Mouse (Mus musculus): ENCODE measurements around the gene Cse1l. TPM values are rescaled to one million over a fixed set of nuclear protein-coding genes. Genes with fewer than 3 reads are reported as not detected.

Gene Cse1l
- polyA plus RNA-seq, 1 experiment from 2014 or later: 134 TPM

- H3K4me1 ChIP-seq: no peaks in the 10 kb centered on the region
- no peaks in the 10 kb centered on the region for H3K9me3 ChIP-seq
- peaks cover 94% of the 10 kb centered on the region for H3K36me3 ChIP-seq
- no peak overlapping the region for H3K27ac ChIP-seq
- ATAC-seq (ENCODE audit: low FRiP score, low read depth): no peak
- no peaks in the 10 kb centered on the region for H3K27me3 ChIP-seq (replicated peaks)
- no peak overlapping the region for H3K9ac ChIP-seq
- no peak overlapping the region for H3K4me3 ChIP-seq
- WGBS: 83% methylated on average over 14 of the region's 14 CpGs
- H3K4me2 ChIP-seq (replicated peaks): no peak overlapping the region
Measured at GRCm38 (mm10) chr2:166950853-166951648, 45.2 kb downstream of the Cse1l start.

DNA sequence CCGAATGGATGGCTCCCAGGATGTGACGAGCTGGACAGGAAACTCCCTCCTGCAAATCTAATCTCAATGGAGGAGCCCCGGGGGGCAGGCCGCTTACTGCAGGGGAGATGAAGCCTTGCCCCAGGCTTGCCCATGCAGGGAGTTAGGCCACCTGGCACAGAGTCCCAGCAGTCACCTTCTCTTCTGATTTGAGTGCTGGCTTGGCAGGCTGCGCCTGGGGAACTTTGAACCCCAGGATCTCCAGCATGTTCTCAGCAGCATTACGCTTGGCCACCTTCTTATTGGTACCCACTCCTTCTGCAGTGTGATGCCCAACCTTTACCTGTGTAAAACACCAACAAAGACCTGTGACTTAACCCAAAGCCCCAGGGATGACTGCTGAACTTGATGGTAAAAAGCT lies 46.3 kb downstream of the Cse1l start:
- Histone ChIP-seq H3K36me3 (peaks cover 93% of the 10 kb centered on the region), H3K4me1 (no peaks in the 10 kb centered on the region), H3K27me3 (replicated peaks) (no peaks in the 10 kb centered on the region), H3K9ac (no peak overlapping the region), H3K4me3 (no peak overlapping the region), H3K4me2 (replicated peaks) (no peak overlapping the region), H3K9me3 (no peaks in the 10 kb centered on the region), H3K27ac (no peak overlapping the region)
- no peak for ATAC-seq (ENCODE audit: low FRiP score, low read depth)
- 88% methylated on average over 6 of the region's 6 CpGs for WGBS

DNA sequence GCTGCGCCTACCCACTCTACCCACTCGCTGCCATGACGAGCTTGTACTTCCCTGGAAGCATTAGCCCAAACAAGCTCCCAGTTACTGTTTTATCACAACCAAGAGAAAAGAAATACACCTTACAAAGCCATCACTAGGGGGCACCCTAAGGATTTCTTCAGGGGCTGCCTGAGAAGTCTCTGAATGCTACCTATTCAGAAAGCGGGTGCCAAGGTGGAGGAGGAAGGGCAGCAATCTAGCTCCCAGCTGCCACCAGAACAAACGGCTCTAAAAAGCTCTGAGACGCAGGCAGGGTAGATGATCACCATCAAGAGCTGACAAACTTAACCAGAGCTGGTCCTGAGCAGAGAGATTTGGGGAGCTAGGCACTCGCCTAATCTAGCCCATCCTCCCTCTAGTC lies 51.0 kb downstream of the Cse1l start:
- H3K9ac ChIP-seq: no peak overlapping the region

GRCm38 (mm10) chr2:166960648-166961330 lies 54.9 kb downstream of the Cse1l start:
- H3K27me3 ChIP-seq (replicated peaks): no peaks in the 10 kb centered on the region
- H3K9me3 ChIP-seq: no peaks in the 10 kb centered on the region
- ATAC-seq (ENCODE audit: low FRiP score, low read depth): no peak
- 88% methylated on average over 8 of the region's 8 CpGs for WGBS
- H3K4me1 ChIP-seq: no peaks in the 10 kb centered on the region
- no peak overlapping the region for H3K4me3 ChIP-seq
- peaks cover 53% of the 10 kb centered on the region for H3K36me3 ChIP-seq
- no peak overlapping the region for H3K4me2 ChIP-seq (replicated peaks)
- H3K9ac ChIP-seq: no peak overlapping the region
- no peak overlapping the region for H3K27ac ChIP-seq

More for the DNA sequence above, 51.0 kb downstream of the Cse1l start:
- no peaks in the 10 kb centered on the region for H3K27me3 ChIP-seq (replicated peaks)
- H3K4me3 ChIP-seq: no peak overlapping the region
- H3K9me3 ChIP-seq: no peaks in the 10 kb centered on the region
- WGBS: 58% methylated on average over 7 of the region's 7 CpGs
- peaks cover 84% of the 10 kb centered on the region for H3K36me3 ChIP-seq
- ATAC-seq (ENCODE audit: low FRiP score, low read depth): no peak
- H3K4me2 ChIP-seq (replicated peaks): no peak overlapping the region
- H3K27ac ChIP-seq: no peak overlapping the region
- H3K4me1 ChIP-seq: no peaks in the 10 kb centered on the region

GRCm38 (mm10) chr2:166963257-166963656 lies 57.4 kb downstream of the Cse1l start:
- H3K4me1 ChIP-seq: no peaks in the 10 kb centered on the region
- ATAC-seq (ENCODE audit: low FRiP score, low read depth): no peak
- 80% methylated on average over 8 of the region's 8 CpGs for WGBS
- peaks cover 33% of the 10 kb centered on the region for H3K36me3 ChIP-seq
- no peak overlapping the region for H3K27ac ChIP-seq
- H3K4me2 ChIP-seq (replicated peaks): no peak overlapping the region
- no peak overlapping the region for H3K9ac ChIP-seq
- no peaks in the 10 kb centered on the region for H3K27me3 ChIP-seq (replicated peaks)
- no peak overlapping the region for H3K4me3 ChIP-seq
- no peaks in the 10 kb centered on the region for H3K9me3 ChIP-seq

DNA sequence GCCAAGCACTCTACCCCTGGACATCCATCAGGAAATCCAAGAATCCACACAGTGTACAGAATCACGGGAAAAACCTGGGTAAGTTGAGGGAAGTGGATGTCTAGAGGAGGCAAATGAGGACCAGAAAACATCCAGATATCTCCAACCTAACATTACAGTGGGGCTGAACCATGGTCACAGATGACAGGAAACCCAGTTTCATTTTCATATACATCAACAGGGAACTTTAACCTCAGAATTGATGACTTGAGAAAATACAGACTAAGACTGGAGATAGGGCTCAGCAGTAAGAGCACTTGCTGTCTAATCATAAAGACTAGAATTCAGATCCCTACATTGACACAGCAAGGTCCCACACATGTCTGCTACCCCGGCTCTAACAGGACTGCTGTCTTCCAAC lies 58.9 kb downstream of the Cse1l start:
- Histone ChIP-seq H3K4me3 (no peak overlapping the region), H3K27me3 (replicated peaks) (no peaks in the 10 kb centered on the region), H3K36me3 (peaks cover 19% of the 10 kb centered on the region), H3K27ac (no peak overlapping the region), H3K9me3 (no peaks in the 10 kb centered on the region), H3K4me1 (no peaks in the 10 kb centered on the region), H3K9ac (no peak overlapping the region), H3K4me2 (replicated peaks) (no peak overlapping the region)
- no peak for ATAC-seq (ENCODE audit: low FRiP score, low read depth)
- WGBS: 93% methylated on average over 2 of the region's 2 CpGs

GRCm38 (mm10) chr2:166973153-166973552 lies 67.3 kb downstream of the Cse1l start:
- Histone ChIP-seq H3K27ac (no peak overlapping the region), H3K9me3 (no peaks in the 10 kb centered on the region), H3K27me3 (replicated peaks) (no peaks in the 10 kb centered on the region), H3K4me2 (replicated peaks) (no peak overlapping the region), H3K4me1 (peaks cover 3% of the 10 kb centered on the region; the same call in 1 of the 2 replicates), H3K36me3 (no peaks in the 10 kb centered on the region), H3K4me3 (no peak overlapping the region), H3K9ac (no peak overlapping the region)
- ATAC-seq (ENCODE audit: low FRiP score, low read depth): no peak
- 67% methylated on average over 1 of the region's 1 CpGs for WGBS

DNA sequence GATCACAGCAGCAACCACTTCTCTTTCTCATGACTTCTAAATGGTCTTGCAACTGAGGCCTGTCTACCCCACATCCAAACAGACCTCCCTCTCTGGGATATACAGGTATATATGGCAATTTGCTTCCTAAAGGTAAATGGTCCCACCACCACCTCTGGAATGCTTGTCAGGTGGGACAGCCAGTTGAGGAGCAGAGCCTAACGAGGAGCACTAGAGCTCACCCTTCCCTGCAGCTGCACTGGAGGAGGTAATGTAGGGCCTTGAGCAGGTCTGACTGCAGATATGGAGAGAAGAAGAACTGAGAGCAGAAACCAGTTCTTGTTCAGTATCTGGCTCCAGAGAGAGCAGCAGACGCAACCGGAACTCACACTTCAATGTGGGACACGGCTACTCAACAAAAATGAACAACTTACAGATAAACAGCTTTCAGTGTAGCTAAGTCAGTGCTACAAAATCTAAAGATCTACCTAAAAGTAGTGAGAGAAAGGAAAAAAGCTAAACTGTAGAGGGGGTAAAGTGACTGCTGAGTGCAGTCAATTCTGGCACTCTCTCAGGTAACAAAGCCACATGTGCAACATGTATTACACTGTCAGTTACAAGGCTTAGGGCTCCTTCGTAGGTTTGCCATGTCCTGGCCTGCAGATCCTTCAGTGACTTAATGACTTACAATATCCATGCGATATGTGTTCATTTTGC lies 68.5 kb downstream of the Cse1l start:
- no peak overlapping the region for H3K4me3 ChIP-seq
- no peak for ATAC-seq (ENCODE audit: low FRiP score, low read depth)
- no peak overlapping the region for H3K4me2 ChIP-seq (replicated peaks)
- no peak overlapping the region for H3K9ac ChIP-seq
- no peaks in the 10 kb centered on the region for H3K36me3 ChIP-seq
- H3K9me3 ChIP-seq: no peaks in the 10 kb centered on the region
- no peaks in the 10 kb centered on the region for H3K27me3 ChIP-seq (replicated peaks)
- WGBS: 81% methylated on average over 6 of the region's 6 CpGs
- H3K27ac ChIP-seq: no peak overlapping the region
- H3K4me1 ChIP-seq: peaks cover 3% of the 10 kb centered on the region; the same call in 1 of the 2 replicates

GRCm38 (mm10) chr2:166976356-166976755 lies 70.5 kb downstream of the Cse1l start:
- no peak for ATAC-seq (ENCODE audit: low FRiP score, low read depth)
- no peak overlapping the region for H3K4me2 ChIP-seq (replicated peaks)
- no peaks in the 10 kb centered on the region for H3K27me3 ChIP-seq (replicated peaks)
- H3K4me3 ChIP-seq: no peak overlapping the region
- peaks cover 3% of the 10 kb centered on the region; the same call in 1 of the 2 replicates for H3K4me1 ChIP-seq
- no peaks in the 10 kb centered on the region for H3K36me3 ChIP-seq
- no peaks in the 10 kb centered on the region for H3K9me3 ChIP-seq
- H3K9ac ChIP-seq: no peak overlapping the region
- 82% methylated on average over 3 of the region's 3 CpGs for WGBS
- no peak overlapping the region for H3K27ac ChIP-seq

GRCm38 (mm10) chr2:166977490-166977889 lies 71.7 kb downstream of the Cse1l start:
- WGBS: 74% methylated on average over 3 of the region's 3 CpGs
- no peaks in the 10 kb centered on the region for H3K9me3 ChIP-seq
- no peak overlapping the region for H3K9ac ChIP-seq
- H3K4me2 ChIP-seq (replicated peaks): no peak overlapping the region
- H3K4me3 ChIP-seq: no peak overlapping the region
- no peaks in the 10 kb centered on the region for H3K27me3 ChIP-seq (replicated peaks)
- no peak for ATAC-seq (ENCODE audit: low FRiP score, low read depth)
- no peak overlapping the region for H3K27ac ChIP-seq
- peaks cover 3% of the 10 kb centered on the region; the same call in 1 of the 2 replicates for H3K4me1 ChIP-seq
- no peaks in the 10 kb centered on the region for H3K36me3 ChIP-seq

- Histone ChIP-seq H3K9ac (no peak overlapping the region), H3K27ac (no peak overlapping the region), H3K4me2 (replicated peaks) (no peak overlapping the region), H3K4me3 (no peak overlapping the region), H3K27me3 (replicated peaks) (no peaks in the 10 kb centered on the region), H3K36me3 (no peaks in the 10 kb centered on the region), H3K9me3 (no peaks in the 10 kb centered on the region), H3K4me1 (0 out of 2 replicates have a peak, but pooled peaks cover 3% of the 10 kb centered on the region)
- 89% methylated on average over 2 of the region's 2 CpGs for WGBS
- ATAC-seq (ENCODE audit: low FRiP score, low read depth): no peak
Measured at GRCm38 (mm10) chr2:166980161-166980560, 74.3 kb downstream of the Cse1l start.

DNA sequence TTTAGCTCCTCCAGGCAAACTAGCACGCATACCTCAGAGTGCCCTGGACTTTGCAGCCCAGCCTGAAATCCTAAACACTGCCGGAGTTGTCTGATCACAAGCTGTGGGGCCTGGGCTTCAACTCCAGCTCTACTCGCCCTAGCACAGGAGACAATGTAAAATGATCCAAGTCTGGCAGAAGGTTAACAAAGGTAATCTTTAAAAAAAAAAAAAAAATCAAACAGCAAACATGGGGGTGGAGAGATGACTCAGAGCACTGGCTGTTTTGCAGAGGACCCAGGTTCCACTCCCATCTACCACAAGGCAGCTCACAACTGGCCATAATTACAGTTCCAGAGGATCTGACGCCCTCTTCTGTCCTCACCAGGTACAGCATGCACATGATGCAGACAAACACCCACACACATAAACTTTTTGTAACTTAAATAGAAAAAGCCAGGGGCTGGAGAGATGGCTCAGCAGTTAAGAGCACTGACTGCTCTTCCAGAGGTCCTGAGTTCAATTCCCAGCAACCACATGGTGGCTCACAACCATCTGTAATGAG lies 77.6 kb downstream of the Cse1l start:
- no peak for ATAC-seq (ENCODE audit: low FRiP score, low read depth)
- WGBS: 82% methylated on average over 4 of the region's 4 CpGs
- Histone ChIP-seq H3K4me3 (no peak overlapping the region), H3K4me2 (replicated peaks) (no peak overlapping the region), H3K27ac (no peak overlapping the region), H3K4me1 (no peaks in the 10 kb centered on the region), H3K9ac (no peak overlapping the region), H3K9me3 (no peaks in the 10 kb centered on the region), H3K27me3 (replicated peaks) (no peaks in the 10 kb centered on the region), H3K36me3 (no peaks in the 10 kb centered on the region)

Data from neural tube, embryonic 12.5 days (tissue).